Mouse (Mus musculus): ENCODE measurements around the gene Saxo2. TPM values are rescaled to one million over a fixed set of nuclear protein-coding genes. Genes with fewer than 3 reads are reported as not detected.

Gene Saxo2
- total and polyA plus RNA-seq, 3 experiments: 1.8 to 4.2 (median 2.0) TPM

- WGBS: 14% methylated on average over 7 of the region's 7 CpGs
- no peaks in the 10 kb centered on the region for H3K36me3 ChIP-seq (ENCODE audit: control insufficient read depth, insufficient read depth, low read length)
- H3K4me3 ChIP-seq: no peak overlapping the region
- H3K9ac ChIP-seq (ENCODE audit: low read depth, low read length): no peak overlapping the region
- DNase-seq: peak in 1 of 2 experiments; percentile 54
- TF ChIP-seq POLR2A (IDR thresholded peaks at IDR 0.05; ENCODE audit: insufficient read depth, low read depth, low read length): no peak
- no peak for TF ChIP-seq EP300 (IDR thresholded peaks at IDR 0.05; ENCODE audit: insufficient read depth, low read depth, low read length)
- TF ChIP-seq CTCF (IDR thresholded peaks at IDR 0.05): no peak
- no peak overlapping the region for H3K27ac ChIP-seq
- no peaks in the 10 kb centered on the region for H3K4me1 ChIP-seq (ENCODE audit: control insufficient read depth, insufficient read depth, low read length)
- intact Hi-C loops (cut with DNase I): no loop called here
- no peaks in the 10 kb centered on the region for H3K79me2 ChIP-seq (replicated peaks; ENCODE audit: control insufficient read depth, insufficient read depth, low read length)
- no peaks in the 10 kb centered on the region for H3K27me3 ChIP-seq (ENCODE audit: control insufficient read depth, insufficient read depth, low read length)
Measured at GRCm38 (mm10) chr7:82625342-82625741, 23.0 kb downstream of the Saxo2 start.

GRCm38 (mm10) chr7:82609629-82610028, 38.7 kb downstream of the Saxo2 start:
- TF ChIP-seq CTCF (IDR thresholded peaks at IDR 0.05) (peak; percentile 43), POLR2A (IDR thresholded peaks at IDR 0.05; ENCODE audit: insufficient read depth, low read depth, low read length) (no peak), EP300 (IDR thresholded peaks at IDR 0.05; ENCODE audit: insufficient read depth, low read depth, low read length) (no peak)
- no peak overlapping the region for H3K4me3 ChIP-seq
- intact Hi-C loops (cut with DNase I): no loop called here
- no peaks in the 10 kb centered on the region for H3K4me1 ChIP-seq (ENCODE audit: control insufficient read depth, insufficient read depth, low read length)
- H3K9ac ChIP-seq (ENCODE audit: low read depth, low read length): no peak overlapping the region
- no peaks in the 10 kb centered on the region for H3K36me3 ChIP-seq (ENCODE audit: control insufficient read depth, insufficient read depth, low read length)
- H3K27ac ChIP-seq: no peak overlapping the region
- DNase-seq: no peak
- no peaks in the 10 kb centered on the region for H3K27me3 ChIP-seq (ENCODE audit: control insufficient read depth, insufficient read depth, low read length)
- no peaks in the 10 kb centered on the region for H3K79me2 ChIP-seq (replicated peaks; ENCODE audit: control insufficient read depth, insufficient read depth, low read length)
- 53% methylated on average over 3 of the region's 3 CpGs for WGBS

DNA sequence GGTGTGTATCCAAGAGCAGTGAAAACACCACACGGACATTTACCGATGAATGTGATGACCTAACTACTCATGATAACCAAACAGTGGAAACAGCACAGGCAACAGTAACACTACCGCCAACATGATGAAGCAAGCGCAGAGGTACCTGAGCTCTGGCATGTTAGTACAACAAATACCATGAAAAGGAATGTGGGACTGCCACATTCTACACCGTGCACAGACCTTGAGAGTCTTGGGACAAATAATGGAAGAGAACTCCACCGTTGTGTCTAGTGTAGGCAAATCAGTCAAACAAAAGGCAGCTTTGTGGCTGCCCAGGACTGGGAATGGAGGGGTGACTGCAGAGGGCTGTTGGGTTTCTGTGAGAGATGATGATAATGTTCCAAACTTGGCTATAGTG, 42.9 kb downstream of the Saxo2 start:
- H3K27me3 ChIP-seq (ENCODE audit: control insufficient read depth, insufficient read depth, low read length): no peaks in the 10 kb centered on the region
- H3K36me3 ChIP-seq (ENCODE audit: control insufficient read depth, insufficient read depth, low read length): no peaks in the 10 kb centered on the region
- no peak overlapping the region for H3K27ac ChIP-seq
- TF ChIP-seq POLR2A (IDR thresholded peaks at IDR 0.05; ENCODE audit: insufficient read depth, low read depth, low read length): no peak
- TF ChIP-seq EP300 (IDR thresholded peaks at IDR 0.05; ENCODE audit: insufficient read depth, low read depth, low read length): no peak
- no peak for TF ChIP-seq CTCF (IDR thresholded peaks at IDR 0.05)
- H3K79me2 ChIP-seq (replicated peaks; ENCODE audit: control insufficient read depth, insufficient read depth, low read length): no peaks in the 10 kb centered on the region
- intact Hi-C loops (cut with DNase I): no loop called here
- H3K9ac ChIP-seq (ENCODE audit: low read depth, low read length): no peak overlapping the region
- H3K4me1 ChIP-seq (ENCODE audit: control insufficient read depth, insufficient read depth, low read length): no peaks in the 10 kb centered on the region
- WGBS: 85% methylated on average over 6 of the region's 6 CpGs
- DNase-seq: no peak
- H3K4me3 ChIP-seq: no peak overlapping the region

DNA sequence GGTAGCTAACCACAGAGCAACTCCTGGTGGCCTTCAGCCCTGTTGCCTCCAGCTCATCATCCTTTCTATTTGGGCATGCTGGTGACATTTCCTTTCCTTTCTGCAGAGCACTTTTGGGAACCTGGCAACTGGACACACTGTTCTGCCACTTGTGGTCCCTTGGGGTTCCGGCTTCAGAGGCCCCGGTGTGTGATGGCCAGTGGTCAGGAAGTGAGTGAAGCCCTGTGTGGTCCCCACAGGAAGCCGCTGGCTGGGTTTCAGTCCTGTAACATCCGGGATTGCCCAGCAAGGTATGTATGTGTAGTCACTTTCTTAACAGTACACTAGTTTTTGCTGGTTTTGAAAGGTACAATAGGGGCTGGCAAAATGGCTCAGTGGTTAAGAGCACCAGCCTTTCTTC, 46.3 kb downstream of the Saxo2 start:
- DNase-seq: no peak
- TF ChIP-seq EP300 (IDR thresholded peaks at IDR 0.05; ENCODE audit: insufficient read depth, low read depth, low read length): no peak
- Histone ChIP-seq H3K9ac (ENCODE audit: low read depth, low read length) (no peak overlapping the region), H3K4me1 (ENCODE audit: control insufficient read depth, insufficient read depth, low read length) (no peaks in the 10 kb centered on the region), H3K27ac (no peak overlapping the region), H3K27me3 (ENCODE audit: control insufficient read depth, insufficient read depth, low read length) (no peaks in the 10 kb centered on the region), H3K36me3 (ENCODE audit: control insufficient read depth, insufficient read depth, low read length) (no peaks in the 10 kb centered on the region), H3K4me3 (no peak overlapping the region), H3K79me2 (replicated peaks; ENCODE audit: control insufficient read depth, insufficient read depth, low read length) (no peaks in the 10 kb centered on the region)
- intact Hi-C loops (cut with DNase I): no loop called here
- WGBS: 52% methylated on average over 4 of the region's 4 CpGs

DNA sequence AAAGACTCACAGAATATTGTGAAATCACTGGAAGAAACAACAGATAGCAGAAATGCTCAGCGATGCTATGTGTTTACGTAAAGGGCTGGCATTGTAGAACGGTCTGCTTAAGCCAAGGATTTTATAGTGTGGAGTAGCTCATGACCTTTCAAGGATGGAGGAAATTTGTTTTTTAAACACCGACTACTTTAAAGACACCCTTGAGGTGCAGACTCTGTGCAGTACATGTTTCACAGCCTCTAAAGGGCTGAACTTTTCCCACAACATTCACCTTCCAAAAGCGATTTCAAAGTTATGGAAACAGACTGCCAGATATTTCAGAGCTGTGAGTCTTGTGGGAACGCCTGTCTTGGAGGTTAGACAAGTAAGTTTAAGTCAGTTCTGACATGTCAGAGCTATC, 57.4 kb downstream of the Saxo2 start:
- no peak overlapping the region for H3K27ac ChIP-seq
- WGBS: 79% methylated on average over 6 of the region's 6 CpGs

More for the DNA sequence above, 57.4 kb downstream of the Saxo2 start:
- TF ChIP-seq CTCF (IDR thresholded peaks at IDR 0.05) (no peak), POLR2A (IDR thresholded peaks at IDR 0.05; ENCODE audit: insufficient read depth, low read depth, low read length) (no peak), EP300 (IDR thresholded peaks at IDR 0.05; ENCODE audit: insufficient read depth, low read depth, low read length) (no peak)
- DNase-seq: no peak
- Histone ChIP-seq H3K36me3 (ENCODE audit: control insufficient read depth, insufficient read depth, low read length) (no peaks in the 10 kb centered on the region), H3K79me2 (replicated peaks; ENCODE audit: control insufficient read depth, insufficient read depth, low read length) (no peaks in the 10 kb centered on the region), H3K27me3 (ENCODE audit: control insufficient read depth, insufficient read depth, low read length) (no peaks in the 10 kb centered on the region), H3K4me1 (ENCODE audit: control insufficient read depth, insufficient read depth, low read length) (no peaks in the 10 kb centered on the region), H3K4me3 (no peak overlapping the region), H3K9ac (ENCODE audit: low read depth, low read length) (no peak overlapping the region)
- intact Hi-C loops (cut with DNase I): no loop called here

Other genes starting within 250 kb of the Saxo2 start
- 1 to 10 TPM; 8.7 to 9.3 TPM for gene Efl1, start 86 bp upstream of the Saxo2 start, total RNA-seq (2021)
- 2.8 and 6.1 TPM in 2 replicates for gene Efl1, start 86 bp upstream of the Saxo2 start, polyA plus RNA-seq (2012; rRNA removed)
- gene Mex3b, start 218.8 kb upstream of the Saxo2 start, total RNA-seq (2021): 1 to 10 TPM; 1.4 TPM
- 1.7 and 2.1 TPM in 2 replicates for gene Mex3b, start 218.8 kb upstream of the Saxo2 start, polyA plus RNA-seq (2012; rRNA removed)

Measured in heart, adult 2 months (tissue).